Mouse (Mus musculus) lung, postnatal 0 days (tissue): ENCODE measurements around the gene Lysmd4.

Experiments
- CTCF ChIP-seq: IDR thresholded peaks from 2 replicates; pipeline ENCODE4 v1.5.1; 2016; ENCODE audit warnings: antibody characterized with exemption, mild to moderate bottlenecking
- EP300 ChIP-seq: IDR thresholded peaks from 2 replicates; pipeline ENCODE4 v1.6.1; 2016; ENCODE audit warnings: antibody characterized with exemption, mild to moderate bottlenecking, control low read depth

DNA sequence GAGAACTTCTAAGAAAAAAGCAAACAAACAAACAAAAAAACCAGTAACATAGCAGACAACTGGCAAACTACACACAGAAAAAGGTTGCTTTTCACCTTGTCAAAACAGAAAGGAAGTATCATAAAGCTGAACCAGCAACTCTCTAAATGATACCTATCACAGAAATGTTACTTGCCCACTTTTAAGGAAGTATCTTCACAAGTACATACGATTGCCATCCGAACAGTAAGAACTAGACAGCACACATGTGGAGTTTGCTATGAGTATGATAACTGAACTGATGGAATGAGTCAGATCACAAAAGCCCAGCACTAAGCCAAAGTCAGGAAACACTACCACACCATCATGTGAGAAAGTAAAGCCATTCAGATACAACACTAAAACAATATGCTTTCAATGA, 85.8 kb downstream of the Lysmd4 start:
- no peak for TF ChIP-seq CTCF
- TF ChIP-seq EP300: no peak
